Mouse (Mus musculus) forelimb bud, embryonic 11.5 days (tissue): ENCODE results near the gene Mysm1.
A peak's percentile ranks its signal among the peaks of the same experiment; 100 is the strongest.

ENCODE experiments used
- DNase-seq: peaks from one replicate; pipeline ENCODE4 v3.0.0-alpha.2; 2012; ENCODE audit warnings: low read depth, low spot score

The Mysm1 gene

DNA sequence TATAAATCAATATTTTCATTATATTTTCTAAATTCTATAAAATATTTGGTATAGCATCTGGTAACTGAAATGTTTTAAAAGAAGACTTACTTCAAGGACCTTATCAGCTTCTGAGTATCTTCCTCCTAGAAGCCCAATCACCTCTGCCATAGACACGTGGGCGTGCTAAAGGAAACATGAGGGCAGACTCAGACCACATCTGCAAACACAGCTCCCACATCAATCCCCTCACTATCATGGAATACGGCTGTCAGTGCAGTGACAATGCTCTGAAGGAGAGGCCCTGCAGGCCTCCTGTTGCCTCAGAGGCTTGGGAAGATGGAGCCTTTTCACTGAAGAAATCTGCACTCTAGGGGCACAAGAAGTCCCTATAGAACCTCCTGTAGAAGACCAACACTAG, 26.1 kb downstream of the Mysm1 start:
- no peak for DNase-seq

DNA sequence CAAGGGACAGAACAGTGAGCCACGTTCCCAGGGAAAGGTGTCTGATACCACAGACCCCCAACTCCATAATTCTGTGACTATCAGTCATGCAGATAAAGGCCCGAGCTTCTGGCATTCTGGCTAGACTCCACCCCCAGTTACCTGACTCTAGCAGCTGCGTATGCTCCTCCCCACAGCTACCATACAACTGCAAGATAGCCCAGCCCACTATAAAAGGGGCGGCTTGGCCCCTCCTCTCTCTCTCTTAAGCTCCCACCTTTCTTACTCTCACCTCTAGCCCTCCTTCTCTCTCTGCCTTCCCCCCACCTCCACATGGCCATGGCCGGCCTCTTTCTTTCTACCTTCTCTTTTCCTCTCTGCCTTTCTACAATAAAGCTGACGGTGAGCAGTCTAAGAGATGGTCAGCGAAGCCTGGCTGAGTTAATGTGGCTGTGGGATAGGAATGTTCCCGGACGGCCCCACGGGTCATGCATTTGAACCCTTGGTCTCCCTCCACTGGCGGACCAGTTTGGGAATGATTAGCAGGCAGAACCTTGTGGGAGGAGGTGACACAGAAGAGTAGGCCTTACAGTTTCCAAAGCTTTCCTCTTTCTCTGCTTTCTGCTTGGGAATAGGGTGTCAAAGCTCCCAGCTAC, 37.6 kb downstream of the Mysm1 start:
- no peak for DNase-seq

DNA sequence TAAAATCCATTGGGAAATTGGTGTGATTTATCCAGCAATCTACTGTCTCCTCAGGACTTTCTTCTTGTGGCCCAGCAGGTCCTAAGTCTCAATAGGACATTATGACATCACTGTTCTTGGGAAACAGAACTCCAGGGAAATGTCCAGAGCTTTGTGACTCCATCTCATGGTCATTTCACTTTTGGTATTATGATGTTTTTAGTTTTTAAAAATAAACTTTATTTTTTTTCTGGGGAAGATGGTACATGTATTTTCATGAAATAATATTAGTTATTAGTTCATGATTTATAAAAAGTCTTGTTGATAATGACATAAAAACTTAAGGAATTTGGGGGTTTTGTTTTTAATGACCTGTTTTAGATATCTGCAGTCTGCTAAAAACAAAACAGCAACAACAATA, 50.2 kb downstream of the Mysm1 start, which contains the start of gene Eqtn:
TSS of gene Eqtn (minus strand) at position 101 of the 400 bp plus-strand sequence.
- DNase-seq = no peak

DNA sequence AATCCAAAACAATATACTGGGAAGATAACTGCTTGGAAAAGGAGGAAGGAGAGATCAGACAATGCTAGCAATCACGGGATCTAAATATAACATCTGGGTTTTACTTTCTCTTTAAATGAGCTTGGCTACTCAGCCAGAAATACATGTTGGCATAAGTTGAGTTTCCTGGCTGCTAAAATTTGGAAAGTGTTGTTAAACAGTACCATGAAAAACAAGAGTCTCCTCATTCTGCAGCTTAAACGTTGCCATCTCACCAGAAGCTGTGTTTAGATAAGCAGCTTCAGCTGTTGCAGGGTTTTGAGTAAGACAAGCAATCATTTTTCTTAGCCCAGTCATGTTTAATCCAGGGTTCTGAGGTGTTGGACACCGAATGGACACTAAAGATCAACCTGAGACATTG, 77.1 kb downstream of the Mysm1 start:
- no peak for DNase-seq

DNA sequence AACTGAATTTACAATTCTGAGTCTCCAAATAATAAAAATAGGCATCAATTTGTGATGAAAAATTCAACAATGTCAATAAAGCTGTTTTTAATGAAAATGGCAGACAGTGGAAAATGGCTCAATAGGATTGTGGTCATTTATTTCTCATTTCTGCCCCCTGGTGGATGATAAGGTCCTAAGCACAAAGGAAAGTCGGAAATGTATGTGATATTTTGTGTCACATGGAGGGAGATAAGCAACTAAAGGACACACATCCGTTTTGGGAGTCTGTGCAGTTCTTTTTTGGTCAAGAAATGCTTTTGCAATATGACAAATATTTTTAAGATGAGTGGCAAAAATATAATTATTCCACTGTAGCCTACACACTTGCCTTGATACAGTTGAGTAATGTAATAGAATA, 78.2 kb downstream of the Mysm1 start:
- DNase-seq = peak; percentile 31
